Mouse (Mus musculus) thymus, postnatal 36 days (tissue): Measurements from ENCODE around the gene Olfr338.
"Not testable (repeated sequence)": the region's sequence is repeated elsewhere in the genome, so short reads cannot be mapped to it uniquely, and the experiment has no call there.

Experiments
- DNase-seq, 2 experiments: peaks; one replicate each; pipeline ENCODE4 v3.0.0; 2022; ENCODE audit warnings: mixed read lengths in 2 of 2

Gene Olfr338

DNA sequence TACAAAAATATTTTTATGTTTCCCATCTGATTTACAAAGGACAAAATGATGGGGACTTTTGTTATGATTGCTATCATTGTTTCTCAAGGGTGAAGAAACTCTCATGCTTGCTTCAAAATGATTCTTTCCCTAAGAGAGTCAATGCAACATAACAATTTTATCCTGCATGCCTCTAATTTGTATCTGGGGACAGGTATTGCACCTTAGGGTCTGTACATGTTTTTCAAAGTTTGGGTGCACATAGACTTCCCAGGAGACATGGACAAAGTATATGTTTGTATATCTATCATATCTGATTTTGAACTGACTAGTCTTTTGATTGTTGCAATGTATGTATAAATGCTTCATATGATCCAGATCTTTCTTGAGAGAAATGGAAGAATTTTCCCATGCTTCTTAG, at the start of gene Olfr338:
TSS of gene Olfr338 (plus strand) at position 301 of the 400 bp plus-strand sequence.
- DNase-seq = no peak

DNA sequence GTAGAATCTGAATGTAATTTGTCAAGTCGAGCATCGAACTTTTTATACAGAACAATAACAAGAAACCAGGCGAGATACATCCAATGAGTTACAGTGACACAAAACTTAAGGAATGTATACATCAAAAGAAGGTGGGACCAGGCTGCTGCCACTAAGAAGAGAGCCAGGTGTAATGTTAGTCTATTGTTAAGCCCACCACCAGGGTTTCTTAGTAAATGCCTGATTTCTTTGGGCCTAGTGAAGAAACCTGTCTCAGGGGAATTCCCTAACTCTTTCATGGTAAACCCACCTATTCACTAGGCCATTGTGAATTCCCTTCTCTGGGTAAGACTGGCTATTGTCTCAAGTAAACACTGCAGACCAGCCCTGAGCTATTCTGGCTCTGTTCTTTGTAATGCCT, 41.9 kb downstream of the Olfr338 start:
- DNase-seq = not testable (repeated sequence)

DNA sequence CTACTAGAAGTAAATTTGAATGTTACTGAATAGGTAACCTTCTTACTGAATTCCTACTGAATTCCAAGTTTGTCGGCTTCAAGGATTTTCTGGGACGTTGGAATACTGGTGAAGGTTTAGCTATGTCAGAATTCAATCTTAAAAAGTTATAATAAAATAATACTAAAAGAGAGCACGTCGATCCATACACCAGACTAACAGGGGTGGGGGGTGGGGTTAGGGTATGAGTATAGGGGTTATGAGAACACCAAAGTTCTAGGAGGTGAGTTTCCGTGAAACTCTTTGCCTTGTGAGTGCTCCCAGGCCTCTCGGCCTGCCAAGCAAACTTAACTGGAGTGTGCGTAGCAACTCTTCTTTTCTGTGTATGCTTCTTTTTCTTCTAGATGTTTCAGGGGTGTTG, 42.3 kb downstream of the Olfr338 start:
- DNase-seq = not testable (repeated sequence)

DNA sequence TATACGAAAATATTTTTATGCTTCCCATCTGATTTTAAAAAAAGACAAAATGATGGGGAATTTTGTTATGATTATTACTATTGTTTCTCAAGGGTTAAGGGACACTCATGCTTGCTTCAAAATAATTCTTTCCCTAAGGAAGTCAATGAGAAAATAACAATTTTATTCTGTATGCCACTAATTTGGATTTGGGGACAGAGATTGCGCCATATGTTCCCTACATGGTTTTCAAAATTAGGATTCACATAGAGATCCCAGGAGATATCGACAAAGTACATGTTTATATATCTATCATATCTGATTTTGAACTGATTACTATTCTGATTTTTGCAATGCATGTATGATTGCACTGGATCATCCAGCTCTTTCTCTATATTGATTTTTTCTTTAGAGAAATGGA, 45.3 kb downstream of the Olfr338 start, which contains the start of gene Olfr339:
TSS of gene Olfr339 (plus strand) at position 301 of the 400 bp plus-strand sequence.
- DNase-seq = no peak
